Mouse (Mus musculus): Measurements from ENCODE around the gene Dnaaf1. TPM values are rescaled to one million over a fixed set of nuclear protein-coding genes. Genes with fewer than 3 reads are reported as not detected.

The Dnaaf1 gene
- polyA plus RNA-seq, 1 experiment from 2014 or later, result 0.54 TPM

GRCm38 (mm10) chr8:119616358-119616757 lies 41.3 kb downstream of the Dnaaf1 start:
- no peak overlapping the region for H3K27ac ChIP-seq
- no peak overlapping the region for H3K4me2 ChIP-seq
- no peaks in the 10 kb centered on the region for H3K27me3 ChIP-seq (replicated peaks)
- H3K4me1 ChIP-seq, result no peaks in the 10 kb centered on the region
- no peaks in the 10 kb centered on the region for H3K9me3 ChIP-seq
- H3K36me3 ChIP-seq (replicated peaks), result no peaks in the 10 kb centered on the region
- no peak overlapping the region for H3K9ac ChIP-seq
- ATAC-seq (replicated peaks), result no peak
- H3K4me3 ChIP-seq, result no peak overlapping the region
- WGBS, result 87% methylated on average over 6 of the region's 7 CpGs

- H3K27ac ChIP-seq, result no peak overlapping the region
Observed at GRCm38 (mm10) chr8:119616811-119617210, 41.8 kb downstream of the Dnaaf1 start.

GRCm38 (mm10) chr8:119617586-119617985 lies 42.6 kb downstream of the Dnaaf1 start:
- no peaks in the 10 kb centered on the region for H3K36me3 ChIP-seq (replicated peaks)
- no peaks in the 10 kb centered on the region for H3K4me1 ChIP-seq
- no peak for ATAC-seq (replicated peaks)
- no peak overlapping the region for H3K27ac ChIP-seq
- no peak overlapping the region for H3K4me3 ChIP-seq
- no peak overlapping the region for H3K9ac ChIP-seq
- no peaks in the 10 kb centered on the region for H3K27me3 ChIP-seq (replicated peaks)
- H3K9me3 ChIP-seq, result no peaks in the 10 kb centered on the region
- WGBS, result 90% methylated on average over 5 of the region's 5 CpGs
- no peak overlapping the region for H3K4me2 ChIP-seq

More at GRCm38 (mm10) chr8:119616811-119617210, 41.8 kb downstream of the Dnaaf1 start:
- Histone ChIP-seq H3K4me3 (no peak overlapping the region), H3K36me3 (replicated peaks) (no peaks in the 10 kb centered on the region), H3K4me1 (no peaks in the 10 kb centered on the region), H3K4me2 (no peak overlapping the region), H3K27me3 (replicated peaks) (no peaks in the 10 kb centered on the region), H3K9ac (no peak overlapping the region), H3K9me3 (no peaks in the 10 kb centered on the region)
- WGBS, result 91% methylated on average over 4 of the region's 4 CpGs
- ATAC-seq (replicated peaks), result no peak

DNA sequence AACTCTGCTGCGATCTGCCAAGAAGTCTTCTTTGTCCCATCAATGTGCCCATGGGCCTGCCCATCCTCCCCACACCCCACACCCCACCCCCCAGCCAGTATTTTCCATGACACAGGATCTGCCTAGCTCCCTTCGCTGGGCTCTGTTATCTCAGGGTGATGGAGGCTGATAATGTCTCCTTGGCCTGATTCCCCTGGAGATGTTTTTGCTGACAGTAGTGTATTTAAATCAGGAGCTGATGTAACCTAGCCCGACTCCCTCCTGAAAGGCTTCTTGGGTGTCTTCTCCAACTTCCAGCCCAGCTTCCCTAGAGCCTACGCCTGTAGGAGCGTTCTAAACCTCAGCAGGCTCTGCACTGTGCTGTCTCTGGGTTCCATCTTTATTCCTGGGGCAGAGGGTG lies 43.9 kb downstream of the Dnaaf1 start:
- no peak for ATAC-seq (replicated peaks)
- no peaks in the 10 kb centered on the region for H3K9me3 ChIP-seq
- no peaks in the 10 kb centered on the region for H3K4me1 ChIP-seq
- H3K27me3 ChIP-seq (replicated peaks), result no peaks in the 10 kb centered on the region
- H3K4me3 ChIP-seq, result no peak overlapping the region
- no peak overlapping the region for H3K9ac ChIP-seq
- 75% methylated on average over 5 of the region's 5 CpGs for WGBS
- no peak overlapping the region for H3K27ac ChIP-seq
- H3K36me3 ChIP-seq (replicated peaks), result no peaks in the 10 kb centered on the region
- no peak overlapping the region for H3K4me2 ChIP-seq

DNA sequence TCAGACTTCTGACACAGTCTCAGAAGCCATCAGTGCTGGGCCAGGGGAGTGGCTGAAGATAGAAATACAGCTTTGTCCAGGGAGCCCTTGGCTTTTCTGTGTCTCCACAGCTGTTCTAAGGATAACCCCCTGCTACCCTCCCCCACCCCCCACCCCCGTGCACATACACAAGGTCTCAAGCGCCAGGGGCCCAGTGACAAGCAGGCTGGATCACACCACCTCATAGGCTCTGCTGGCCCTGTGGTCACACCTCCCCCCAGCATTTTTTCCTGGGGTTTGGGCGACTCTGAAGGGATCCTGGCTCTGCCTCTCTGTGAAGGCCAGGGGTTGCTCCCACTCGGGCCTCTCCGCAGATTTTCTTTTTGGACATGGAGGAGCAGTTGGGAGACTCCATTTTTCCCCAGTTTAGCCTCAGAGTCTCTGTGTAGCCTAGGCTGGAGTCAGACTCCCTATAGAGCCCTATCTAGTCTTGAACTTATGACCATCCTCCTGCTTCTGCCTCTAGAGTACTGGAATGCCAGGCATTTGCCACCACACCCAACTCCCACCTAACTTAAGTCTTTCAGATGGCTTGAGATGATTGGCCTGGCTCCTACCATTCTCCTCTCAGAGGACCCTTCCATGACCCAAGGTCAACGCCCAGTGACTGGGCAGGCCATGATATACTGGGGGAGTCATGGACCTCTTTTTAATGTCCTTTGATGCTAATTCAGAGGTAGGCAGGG lies 45.2 kb downstream of the Dnaaf1 start:
- H3K36me3 ChIP-seq (replicated peaks), result no peaks in the 10 kb centered on the region
- no peak overlapping the region for H3K27ac ChIP-seq
- no peak for ATAC-seq (replicated peaks)
- no peak overlapping the region for H3K9ac ChIP-seq
- WGBS, result 69% methylated on average over 6 of the region's 6 CpGs
- H3K4me2 ChIP-seq, result no peak overlapping the region
- H3K4me3 ChIP-seq, result no peak overlapping the region
- no peaks in the 10 kb centered on the region for H3K27me3 ChIP-seq (replicated peaks)
- no peaks in the 10 kb centered on the region for H3K9me3 ChIP-seq
- H3K4me1 ChIP-seq, result no peaks in the 10 kb centered on the region

DNA sequence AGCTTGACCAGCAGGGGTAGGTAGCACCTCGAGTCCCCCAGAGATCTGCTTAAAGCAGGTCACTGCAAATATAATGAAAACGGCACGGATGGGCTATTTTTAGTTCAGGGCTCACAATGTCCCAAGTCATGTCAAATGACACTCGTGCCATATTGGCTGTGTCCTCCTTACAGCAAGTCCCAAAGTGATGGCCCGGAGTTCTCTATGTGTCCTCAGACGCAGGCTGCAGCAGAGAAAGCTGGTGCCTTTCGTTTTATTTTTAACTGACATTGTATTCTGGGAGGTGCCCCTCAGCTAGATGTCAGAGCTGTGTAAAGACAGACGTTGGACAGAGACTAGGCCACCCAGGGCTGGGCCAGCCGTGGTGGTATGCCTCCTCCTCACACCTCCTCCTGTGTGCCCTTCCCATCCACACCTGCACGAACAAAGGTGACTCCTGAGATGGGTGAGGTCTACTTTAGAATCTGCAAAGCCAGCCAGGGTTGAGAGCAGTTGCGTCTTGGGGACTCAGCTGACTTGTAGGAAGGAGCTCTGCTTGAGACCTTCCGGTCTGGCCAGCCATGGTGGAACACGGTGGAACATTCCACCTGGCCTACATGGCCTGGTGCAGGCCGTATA lies 45.9 kb downstream of the Dnaaf1 start:
- H3K9me3 ChIP-seq, result no peaks in the 10 kb centered on the region
- H3K9ac ChIP-seq, result no peak overlapping the region
- no peak for ATAC-seq (replicated peaks)
- no peak overlapping the region for H3K27ac ChIP-seq
- H3K4me2 ChIP-seq, result no peak overlapping the region
- no peaks in the 10 kb centered on the region for H3K27me3 ChIP-seq (replicated peaks)
- H3K4me3 ChIP-seq, result no peak overlapping the region
- H3K36me3 ChIP-seq (replicated peaks), result no peaks in the 10 kb centered on the region
- 90% methylated on average over 14 of the region's 14 CpGs for WGBS
- no peaks in the 10 kb centered on the region for H3K4me1 ChIP-seq

DNA sequence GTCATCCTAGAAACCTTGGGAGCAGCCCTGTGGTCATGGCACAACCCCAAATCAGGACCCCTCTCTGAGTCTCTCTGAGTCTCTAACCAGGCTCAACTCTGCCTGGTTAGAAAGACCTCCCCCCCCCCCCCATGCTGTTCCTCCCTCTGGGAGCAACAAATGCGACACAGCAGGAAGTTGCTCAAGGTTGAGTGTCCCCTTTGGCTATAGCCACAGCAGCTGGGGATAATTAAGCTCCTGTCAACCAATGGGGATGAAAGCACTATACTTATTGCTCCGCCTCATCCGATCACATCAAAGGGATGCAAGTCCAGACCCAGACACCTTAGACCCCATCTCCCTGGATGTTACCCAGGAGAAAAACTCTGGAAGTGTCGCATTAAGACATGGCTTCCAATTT lies 47.5 kb downstream of the Dnaaf1 start:
- no peak overlapping the region for H3K9ac ChIP-seq
- H3K27me3 ChIP-seq (replicated peaks), result no peaks in the 10 kb centered on the region
- H3K4me2 ChIP-seq, result no peak overlapping the region
- ATAC-seq (replicated peaks), result no peak
- H3K9me3 ChIP-seq, result no peaks in the 10 kb centered on the region
- no peaks in the 10 kb centered on the region for H3K4me1 ChIP-seq
- 54% methylated on average over 4 of the region's 4 CpGs for WGBS
- H3K36me3 ChIP-seq (replicated peaks), result no peaks in the 10 kb centered on the region
- H3K4me3 ChIP-seq, result no peak overlapping the region
- no peak overlapping the region for H3K27ac ChIP-seq

DNA sequence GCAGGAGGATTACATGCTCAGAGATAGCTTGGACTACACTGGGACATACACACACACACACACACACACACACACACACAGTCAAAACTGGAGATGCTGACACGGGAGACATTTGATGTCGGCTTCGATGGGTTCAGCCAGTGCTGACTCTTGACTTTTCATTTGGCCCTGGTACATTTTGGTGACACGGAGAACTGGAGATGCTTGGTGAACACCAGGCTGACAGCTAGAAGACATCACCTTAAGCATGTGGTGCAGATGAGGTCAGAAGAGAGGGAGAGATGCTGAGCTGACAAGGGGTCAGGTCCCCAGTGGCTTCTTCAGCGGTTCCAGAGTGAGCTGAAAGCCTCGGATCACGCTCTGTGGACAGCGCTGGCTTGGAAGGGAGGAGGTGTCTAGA lies 48.0 kb downstream of the Dnaaf1 start:
- H3K27ac ChIP-seq, result no peak overlapping the region
- no peaks in the 10 kb centered on the region for H3K4me1 ChIP-seq
- no peaks in the 10 kb centered on the region for H3K27me3 ChIP-seq (replicated peaks)
- no peak overlapping the region for H3K4me2 ChIP-seq
- no peaks in the 10 kb centered on the region for H3K36me3 ChIP-seq (replicated peaks)
- no peak overlapping the region for H3K9ac ChIP-seq
- ATAC-seq (replicated peaks), result no peak
- no peaks in the 10 kb centered on the region for H3K9me3 ChIP-seq
- no peak overlapping the region for H3K4me3 ChIP-seq
- 84% methylated on average over 8 of the region's 8 CpGs for WGBS

GRCm38 (mm10) chr8:119623744-119624143 lies 48.7 kb downstream of the Dnaaf1 start:
- H3K36me3 ChIP-seq (replicated peaks), result no peaks in the 10 kb centered on the region
- no peak for ATAC-seq (replicated peaks)
- no peak overlapping the region for H3K4me2 ChIP-seq
- no peaks in the 10 kb centered on the region for H3K4me1 ChIP-seq
- no peak overlapping the region for H3K27ac ChIP-seq
- H3K9ac ChIP-seq, result no peak overlapping the region
- no peaks in the 10 kb centered on the region for H3K9me3 ChIP-seq
- 88% methylated on average over 1 of the region's 1 CpGs for WGBS
- H3K27me3 ChIP-seq (replicated peaks), result no peaks in the 10 kb centered on the region
- no peak overlapping the region for H3K4me3 ChIP-seq

DNA sequence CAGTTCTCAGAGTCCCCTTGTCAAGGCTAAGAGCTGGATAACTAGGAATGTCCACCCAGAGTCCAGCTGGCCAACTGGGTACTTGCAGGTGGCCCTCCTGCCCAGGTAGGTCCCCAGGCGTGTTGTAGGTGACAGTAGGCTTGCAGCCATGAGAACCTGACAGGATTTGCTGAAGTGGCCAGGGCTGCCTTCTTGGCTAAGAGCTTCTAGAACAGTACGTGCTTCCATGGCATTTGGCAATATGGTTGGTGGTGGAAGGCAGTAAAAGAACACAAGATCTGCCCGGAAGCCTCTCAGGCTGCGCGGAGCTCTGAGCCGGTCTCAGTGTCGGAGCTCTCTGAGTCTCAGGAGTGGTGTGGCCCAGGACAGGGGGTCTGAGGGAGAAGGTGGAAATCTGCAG lies 49.9 kb downstream of the Dnaaf1 start:
- Histone ChIP-seq H3K4me1 (no peaks in the 10 kb centered on the region), H3K36me3 (replicated peaks) (no peaks in the 10 kb centered on the region), H3K4me2 (no peak overlapping the region), H3K27me3 (replicated peaks) (no peaks in the 10 kb centered on the region), H3K27ac (no peak overlapping the region), H3K4me3 (no peak overlapping the region), H3K9ac (no peak overlapping the region), H3K9me3 (no peaks in the 10 kb centered on the region)
- 88% methylated on average over 7 of the region's 7 CpGs for WGBS
- no peak for ATAC-seq (replicated peaks)

GRCm38 (mm10) chr8:119625788-119626187 lies 50.8 kb downstream of the Dnaaf1 start:
- ATAC-seq (replicated peaks), result no peak
- no peak overlapping the region for H3K4me2 ChIP-seq
- peaks cover under 1% of the 10 kb centered on the region; the same call in 1 of the 2 replicates for H3K4me1 ChIP-seq
- H3K36me3 ChIP-seq (replicated peaks), result no peaks in the 10 kb centered on the region
- H3K9ac ChIP-seq, result no peak overlapping the region
- no peak overlapping the region for H3K27ac ChIP-seq
- no peaks in the 10 kb centered on the region for H3K27me3 ChIP-seq (replicated peaks)
- H3K9me3 ChIP-seq, result no peaks in the 10 kb centered on the region
- 79% methylated on average over 22 of the region's 22 CpGs for WGBS
- H3K4me3 ChIP-seq, result no peak overlapping the region

GRCm38 (mm10) chr8:119627199-119627598 lies 52.2 kb downstream of the Dnaaf1 start:
- Histone ChIP-seq H3K9ac (no peak overlapping the region), H3K4me3 (no peak overlapping the region), H3K4me1 (peaks cover 6% of the 10 kb centered on the region; the same call in 1 of the 2 replicates), H3K36me3 (replicated peaks) (no peaks in the 10 kb centered on the region), H3K27me3 (replicated peaks) (no peaks in the 10 kb centered on the region), H3K4me2 (no peak overlapping the region), H3K27ac (no peak overlapping the region), H3K9me3 (no peaks in the 10 kb centered on the region)
- ATAC-seq (replicated peaks), result no peak
- 81% methylated on average over 7 of the region's 7 CpGs for WGBS

Measured in midbrain, embryonic 15.5 days (tissue).